Mouse (Mus musculus): ENCODE measurements around the gene Sp1. TPM values are rescaled to one million over a fixed set of nuclear protein-coding genes. Genes with fewer than 3 reads are reported as not detected.

Gene Sp1
- polyA plus RNA-seq, 1 experiment from 2014 or later = 10.8 TPM

DNA sequence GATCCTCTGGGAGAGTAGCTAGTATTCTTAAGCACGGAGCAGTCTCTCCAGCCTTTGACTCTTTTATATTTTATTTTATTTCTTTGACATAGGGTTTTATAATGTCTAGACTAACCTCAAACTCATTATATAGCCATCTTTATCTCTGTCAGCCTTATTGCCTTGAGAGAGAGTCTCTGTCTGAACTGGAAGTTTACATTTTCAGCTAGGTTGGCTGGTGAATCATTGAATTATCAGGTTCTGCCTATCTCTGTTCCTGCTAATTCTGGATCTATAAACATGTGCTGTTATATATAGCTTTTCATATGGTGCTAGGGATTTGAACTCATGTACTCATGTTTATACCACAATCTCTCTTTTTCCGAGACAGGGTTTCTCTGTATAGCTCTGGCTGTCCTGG is 11.6 kb downstream of the Sp1 start:
- WGBS = 84% methylated on average over 2 of the region's 2 CpGs
- Histone ChIP-seq H3K9ac (ENCODE audit: low read length) (no peak overlapping the region), H3K4me2 (ENCODE audit: low read depth, low read length) (no peak overlapping the region), H3K27ac (ENCODE audit: low read length) (no peak overlapping the region), H3K27me3 (ENCODE audit: control insufficient read depth, insufficient read depth, low read depth, low read length) (no peaks in the 10 kb centered on the region), H3K36me3 (ENCODE audit: control insufficient read depth, insufficient read depth, low read length) (peaks cover 20% of the 10 kb centered on the region), H3K4me1 (replicated peaks; ENCODE audit: control insufficient read depth, insufficient read depth, low read length) (no peaks in the 10 kb centered on the region), H3K4me3 (ENCODE audit: low read length) (no peak overlapping the region), H3K9me3 (ENCODE audit: control insufficient read depth, low read length) (no peaks in the 10 kb centered on the region)
- ATAC-seq (ENCODE audit: low read depth) = no peak

DNA sequence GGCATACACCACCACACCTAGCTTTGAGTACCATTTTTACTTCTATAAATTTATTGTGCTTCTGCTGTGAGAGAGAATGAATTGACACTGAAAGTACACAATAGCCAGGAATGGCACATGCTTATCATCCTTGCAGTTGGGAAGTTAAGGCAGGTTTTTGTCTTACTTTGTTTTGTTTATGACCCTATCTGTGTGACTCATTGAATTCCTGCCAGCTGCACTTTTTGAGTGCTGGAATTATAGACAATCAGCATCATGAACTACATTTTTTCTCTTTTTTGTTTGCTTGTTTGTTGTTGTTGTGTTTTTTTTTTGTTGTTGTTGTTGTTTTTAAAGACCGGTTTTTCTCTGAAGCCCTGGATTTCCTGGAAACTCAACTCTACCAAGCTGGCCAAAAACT is 15.0 kb downstream of the Sp1 start:
- H3K27ac ChIP-seq (ENCODE audit: low read length) = no peak overlapping the region
- H3K27me3 ChIP-seq (ENCODE audit: control insufficient read depth, insufficient read depth, low read depth, low read length) = no peaks in the 10 kb centered on the region
- H3K4me3 ChIP-seq (ENCODE audit: low read length) = no peak overlapping the region
- peaks cover 14% of the 10 kb centered on the region for H3K36me3 ChIP-seq (ENCODE audit: control insufficient read depth, insufficient read depth, low read length)
- H3K9me3 ChIP-seq (ENCODE audit: control insufficient read depth, low read length) = no peaks in the 10 kb centered on the region
- no peak overlapping the region for H3K4me2 ChIP-seq (ENCODE audit: low read depth, low read length)
- no peak for ATAC-seq (ENCODE audit: low read depth)
- H3K9ac ChIP-seq (ENCODE audit: low read length) = no peak overlapping the region
- no peaks in the 10 kb centered on the region for H3K4me1 ChIP-seq (replicated peaks; ENCODE audit: control insufficient read depth, insufficient read depth, low read length)
- WGBS = 33% methylated on average over 1 of the region's 1 CpGs

DNA sequence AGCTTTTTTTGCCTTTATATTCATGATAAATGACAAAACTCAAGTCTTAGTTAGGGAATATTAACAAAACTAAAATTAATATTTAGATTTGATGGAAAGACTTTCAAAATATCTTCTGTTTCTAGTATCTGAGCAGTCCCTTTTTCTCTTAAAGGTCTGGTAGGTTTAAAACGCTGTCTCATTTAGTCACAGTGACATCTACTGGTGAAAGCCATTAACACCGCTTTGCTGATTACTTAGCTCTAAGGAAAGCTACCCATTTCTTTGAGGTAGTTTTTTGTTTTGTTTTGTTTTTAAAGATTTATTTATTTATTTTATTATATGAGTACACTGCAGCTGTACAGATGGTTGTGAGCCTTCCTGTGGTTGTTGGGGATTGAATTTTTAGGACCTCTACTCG is 15.5 kb downstream of the Sp1 start:
- Histone ChIP-seq H3K4me3 (ENCODE audit: low read length) (no peak overlapping the region), H3K27me3 (ENCODE audit: control insufficient read depth, insufficient read depth, low read depth, low read length) (no peaks in the 10 kb centered on the region), H3K4me2 (ENCODE audit: low read depth, low read length) (no peak overlapping the region), H3K9me3 (ENCODE audit: control insufficient read depth, low read length) (no peaks in the 10 kb centered on the region), H3K9ac (ENCODE audit: low read length) (no peak overlapping the region), H3K36me3 (ENCODE audit: control insufficient read depth, insufficient read depth, low read length) (peaks cover 17% of the 10 kb centered on the region), H3K4me1 (replicated peaks; ENCODE audit: control insufficient read depth, insufficient read depth, low read length) (no peaks in the 10 kb centered on the region), H3K27ac (ENCODE audit: low read length) (no peak overlapping the region)
- WGBS = 54% methylated on average over 3 of the region's 3 CpGs
- ATAC-seq (ENCODE audit: low read depth) = no peak

DNA sequence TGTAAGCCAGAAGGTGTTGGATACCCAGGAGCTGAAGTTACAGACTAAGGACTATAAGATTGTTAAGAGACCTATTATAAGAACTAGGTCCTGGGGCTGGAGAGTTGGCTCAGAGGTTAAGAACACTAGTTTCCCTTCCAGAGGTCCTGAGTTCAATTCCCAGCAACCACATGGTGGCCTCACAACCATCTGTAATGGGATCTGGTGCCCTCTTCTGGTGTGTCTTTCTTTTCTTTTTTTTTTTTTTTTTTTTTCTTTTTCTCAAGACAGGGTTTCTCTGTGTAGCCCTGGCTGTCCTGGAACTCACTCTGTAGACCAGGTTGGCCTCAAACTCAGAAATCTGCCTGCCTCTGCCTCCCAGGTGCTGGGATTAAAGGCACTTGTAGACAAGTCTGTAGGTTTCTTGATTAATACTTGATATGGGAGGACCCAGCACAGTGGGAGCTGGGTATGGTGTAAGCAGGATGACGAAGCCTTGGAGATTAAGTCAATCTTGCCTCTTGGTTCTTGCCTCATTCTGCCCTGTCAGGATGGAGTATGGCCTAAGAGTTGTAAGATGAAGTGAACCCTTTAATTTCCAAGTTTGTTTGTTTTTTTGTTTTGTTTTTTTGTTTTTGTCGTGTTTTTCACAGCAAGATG is 17.8 kb downstream of the Sp1 start:
- Histone ChIP-seq H3K36me3 (ENCODE audit: control insufficient read depth, insufficient read depth, low read length) (peaks cover 26% of the 10 kb centered on the region), H3K9me3 (ENCODE audit: control insufficient read depth, low read length) (no peaks in the 10 kb centered on the region), H3K9ac (ENCODE audit: low read length) (no peak overlapping the region), H3K27ac (ENCODE audit: low read length) (no peak overlapping the region), H3K4me2 (ENCODE audit: low read depth, low read length) (no peak overlapping the region), H3K27me3 (ENCODE audit: control insufficient read depth, insufficient read depth, low read depth, low read length) (no peaks in the 10 kb centered on the region), H3K4me1 (replicated peaks; ENCODE audit: control insufficient read depth, insufficient read depth, low read length) (no peaks in the 10 kb centered on the region), H3K4me3 (ENCODE audit: low read length) (no peak overlapping the region)
- 95% methylated on average over 2 of the region's 2 CpGs for WGBS
- no peak for ATAC-seq (ENCODE audit: low read depth)

DNA sequence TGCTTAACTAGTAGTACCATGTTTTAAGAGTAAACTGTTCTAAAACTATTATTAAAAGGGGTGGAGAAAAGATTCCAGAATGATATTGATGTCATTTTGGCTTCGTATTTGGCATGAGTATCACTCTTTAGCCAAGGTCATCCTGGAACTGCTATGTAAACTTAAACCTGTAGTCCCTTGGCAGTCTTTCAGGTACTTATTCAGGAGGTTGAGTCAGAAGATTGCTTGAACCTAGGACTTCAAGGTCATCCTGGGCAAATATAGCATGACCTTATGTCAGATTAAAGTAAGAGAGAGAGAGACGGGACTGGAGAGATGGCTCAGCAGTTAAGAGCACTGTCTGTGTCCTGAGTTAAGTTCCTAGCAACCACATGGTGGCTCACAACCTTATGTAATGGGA is 18.7 kb downstream of the Sp1 start:
- Histone ChIP-seq H3K9me3 (ENCODE audit: control insufficient read depth, low read length) (no peaks in the 10 kb centered on the region), H3K36me3 (ENCODE audit: control insufficient read depth, insufficient read depth, low read length) (peaks cover 27% of the 10 kb centered on the region)
- 82% methylated on average over 2 of the region's 2 CpGs for WGBS

DNA sequence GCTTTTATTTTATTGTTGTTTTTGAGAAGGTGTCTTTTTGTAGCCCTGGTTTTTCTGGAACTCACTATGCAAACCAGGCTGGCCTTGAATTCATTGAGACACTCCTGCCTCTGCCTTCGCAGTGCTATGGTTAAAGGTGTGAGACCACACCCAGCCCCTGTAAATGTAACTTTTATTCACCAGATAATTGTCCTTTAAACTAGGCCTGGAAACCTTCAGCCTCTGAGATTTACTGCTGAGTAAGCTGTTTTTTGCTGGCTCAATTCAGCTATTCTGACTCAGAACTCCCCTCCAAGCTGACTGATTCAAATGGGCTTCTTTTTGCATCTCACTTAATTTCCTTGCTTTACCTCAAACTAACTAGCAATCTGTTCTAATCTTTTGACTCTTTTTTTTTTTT is 21.0 kb downstream of the Sp1 start:
- H3K9me3 ChIP-seq (ENCODE audit: control insufficient read depth, low read length) = no peaks in the 10 kb centered on the region
- H3K27ac ChIP-seq (ENCODE audit: low read length) = no peak overlapping the region
- H3K36me3 ChIP-seq (ENCODE audit: control insufficient read depth, insufficient read depth, low read length) = peaks cover 41% of the 10 kb centered on the region
- no peaks in the 10 kb centered on the region for H3K27me3 ChIP-seq (ENCODE audit: control insufficient read depth, insufficient read depth, low read depth, low read length)
- H3K4me1 ChIP-seq (replicated peaks; ENCODE audit: control insufficient read depth, insufficient read depth, low read length) = no peaks in the 10 kb centered on the region
- H3K9ac ChIP-seq (ENCODE audit: low read length) = no peak overlapping the region
- H3K4me2 ChIP-seq (ENCODE audit: low read depth, low read length) = no peak overlapping the region
- no peak overlapping the region for H3K4me3 ChIP-seq (ENCODE audit: low read length)
- ATAC-seq (ENCODE audit: low read depth) = no peak
- 96% methylated on average over 1 of the region's 1 CpGs for WGBS

More for the DNA sequence above, 18.7 kb downstream of the Sp1 start:
- Histone ChIP-seq H3K27ac (ENCODE audit: low read length) (no peak overlapping the region), H3K4me1 (replicated peaks; ENCODE audit: control insufficient read depth, insufficient read depth, low read length) (no peaks in the 10 kb centered on the region), H3K9ac (ENCODE audit: low read length) (no peak overlapping the region), H3K4me3 (ENCODE audit: low read length) (no peak overlapping the region), H3K27me3 (ENCODE audit: control insufficient read depth, insufficient read depth, low read depth, low read length) (no peaks in the 10 kb centered on the region), H3K4me2 (ENCODE audit: low read depth, low read length) (no peak overlapping the region)
- no peak for ATAC-seq (ENCODE audit: low read depth)

DNA sequence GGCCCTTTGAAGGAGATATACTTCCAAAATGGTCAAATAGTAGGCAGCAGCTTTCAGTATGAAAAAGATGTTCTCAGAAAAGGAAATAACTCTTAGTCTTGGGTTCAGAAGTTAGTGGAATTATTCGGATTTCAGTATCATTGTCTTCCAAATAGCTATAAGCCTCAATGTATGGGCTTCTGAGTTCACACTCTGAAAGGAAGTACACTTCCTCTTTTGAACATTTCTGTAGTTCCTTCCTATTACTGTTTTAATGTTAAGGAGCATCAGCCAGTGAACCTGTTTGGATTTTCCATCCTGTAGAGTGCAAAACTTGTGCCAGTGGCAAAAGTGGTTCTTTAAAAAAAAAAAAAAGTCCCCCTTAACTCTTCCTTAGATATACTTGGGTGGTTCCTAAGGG is 26.1 kb downstream of the Sp1 start:
- H3K27ac ChIP-seq (ENCODE audit: low read length) = no peak overlapping the region
- no peaks in the 10 kb centered on the region for H3K27me3 ChIP-seq (ENCODE audit: control insufficient read depth, insufficient read depth, low read depth, low read length)
- no peak overlapping the region for H3K9ac ChIP-seq (ENCODE audit: low read length)
- no peak overlapping the region for H3K4me2 ChIP-seq (ENCODE audit: low read depth, low read length)
- H3K9me3 ChIP-seq (ENCODE audit: control insufficient read depth, low read length) = no peaks in the 10 kb centered on the region
- no peak for ATAC-seq (ENCODE audit: low read depth)
- no peak overlapping the region for H3K4me3 ChIP-seq (ENCODE audit: low read length)
- peaks cover 44% of the 10 kb centered on the region for H3K36me3 ChIP-seq (ENCODE audit: control insufficient read depth, insufficient read depth, low read length)
- WGBS = 80% methylated on average over 1 of the region's 1 CpGs
- no peaks in the 10 kb centered on the region for H3K4me1 ChIP-seq (replicated peaks; ENCODE audit: control insufficient read depth, insufficient read depth, low read length)

DNA sequence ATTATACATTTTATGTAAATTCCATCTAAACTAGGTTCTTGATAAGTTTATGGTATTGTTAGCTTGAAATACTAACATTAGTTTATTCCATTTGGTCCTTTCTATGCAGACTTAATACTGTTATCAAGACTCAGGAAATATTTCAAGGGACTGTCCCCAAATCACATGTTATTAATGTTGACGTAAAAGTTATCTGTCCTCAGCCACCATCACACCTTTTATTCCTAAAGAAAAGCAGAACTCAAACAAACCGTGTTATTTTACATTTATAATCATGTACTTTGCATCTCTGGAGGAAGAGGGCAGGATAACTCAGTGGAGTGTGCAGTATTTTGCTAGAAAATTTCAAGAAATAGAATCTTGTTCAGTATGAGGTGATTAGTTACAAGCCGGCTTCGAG is 27.2 kb downstream of the Sp1 start:
- Histone ChIP-seq H3K4me3 (ENCODE audit: low read length) (no peak overlapping the region), H3K4me1 (replicated peaks; ENCODE audit: control insufficient read depth, insufficient read depth, low read length) (no peaks in the 10 kb centered on the region), H3K9ac (ENCODE audit: low read length) (no peak overlapping the region), H3K36me3 (ENCODE audit: control insufficient read depth, insufficient read depth, low read length) (peaks cover 41% of the 10 kb centered on the region), H3K27me3 (ENCODE audit: control insufficient read depth, insufficient read depth, low read depth, low read length) (no peaks in the 10 kb centered on the region), H3K9me3 (ENCODE audit: control insufficient read depth, low read length) (no peaks in the 10 kb centered on the region), H3K4me2 (ENCODE audit: low read depth, low read length) (no peak overlapping the region), H3K27ac (ENCODE audit: low read length) (no peak overlapping the region)
- WGBS = 89% methylated on average over 4 of the region's 4 CpGs
- ATAC-seq (ENCODE audit: low read depth) = no peak

DNA sequence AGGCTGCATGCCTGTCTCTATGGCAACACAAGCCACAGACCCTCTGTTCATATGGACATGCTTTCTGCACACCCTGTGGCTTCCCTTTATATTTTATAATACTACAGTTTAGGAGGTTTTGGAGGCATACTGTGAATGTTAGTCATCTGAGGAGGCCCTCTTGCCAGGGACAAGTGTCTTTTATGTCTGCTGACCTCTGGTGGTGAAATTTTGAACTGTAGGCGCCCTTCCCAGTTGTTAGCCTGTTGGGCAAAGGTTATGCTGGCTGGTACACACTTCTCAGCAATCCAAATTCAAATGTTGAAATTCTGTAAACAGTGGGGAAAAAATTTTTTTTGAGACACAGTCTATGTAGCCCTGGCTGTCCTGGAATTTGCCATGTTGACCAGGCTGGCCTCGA is 36.5 kb downstream of the Sp1 start:
- peak; percentile 51; the same call in 1 of the 2 replicates for ATAC-seq (ENCODE audit: low read depth)
- no peak overlapping the region for H3K27ac ChIP-seq (ENCODE audit: low read length)
- WGBS = 46% methylated on average over 2 of the region's 2 CpGs

DNA sequence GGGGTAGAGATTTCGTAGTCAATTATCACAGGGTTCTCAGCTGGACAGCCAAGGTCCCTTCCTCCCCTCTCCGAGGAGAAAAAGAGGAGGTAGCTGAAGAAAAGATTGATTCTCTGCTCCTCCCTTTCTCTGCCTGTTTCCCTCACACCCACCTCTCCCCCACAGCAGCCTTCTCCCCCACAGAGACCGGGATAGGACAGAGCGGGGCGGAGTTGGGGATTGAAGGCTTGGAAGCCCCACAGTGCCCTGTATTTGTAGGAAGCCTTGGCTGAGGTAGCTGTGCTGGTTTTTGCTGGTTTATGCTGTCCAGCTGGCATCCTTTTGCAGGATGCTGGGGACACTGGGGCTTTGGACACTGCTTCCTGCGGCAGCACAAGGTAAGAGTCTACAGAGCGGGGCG is 39.2 kb downstream of the Sp1 start, which contains the start of gene Amhr2:
Gene Amhr2 (plus strand): TSS at position 222 of the 400 bp plus-strand sequence.
- ATAC-seq (ENCODE audit: low read depth) = 0 out of 2 replicates have a peak, but pooled peaks have one; percentile 10
- WGBS = 42% methylated on average over 8 of the region's 8 CpGs
- no peak within 1 kb of the TSS for H3K9ac ChIP-seq (ENCODE audit: low read length)

More for the DNA sequence above, 36.5 kb downstream of the Sp1 start:
- Histone ChIP-seq H3K36me3 (ENCODE audit: control insufficient read depth, insufficient read depth, low read length) (no peaks in the 10 kb centered on the region), H3K4me3 (ENCODE audit: low read length) (no peak overlapping the region), H3K4me2 (ENCODE audit: low read depth, low read length) (no peak overlapping the region), H3K9ac (ENCODE audit: low read length) (no peak overlapping the region), H3K9me3 (ENCODE audit: control insufficient read depth, low read length) (no peaks in the 10 kb centered on the region), H3K27me3 (ENCODE audit: control insufficient read depth, insufficient read depth, low read depth, low read length) (no peaks in the 10 kb centered on the region), H3K4me1 (replicated peaks; ENCODE audit: control insufficient read depth, insufficient read depth, low read length) (no peaks in the 10 kb centered on the region)

More for the DNA sequence above, 39.2 kb downstream of the Sp1 start, which contains the start of gene Amhr2:
- H3K4me1 ChIP-seq (replicated peaks; ENCODE audit: control insufficient read depth, insufficient read depth, low read length) = no peaks in the 10 kb centered on the region
- no peaks in the 10 kb centered on the region for H3K36me3 ChIP-seq (ENCODE audit: control insufficient read depth, insufficient read depth, low read length)
- no peaks in the 10 kb centered on the region for H3K9me3 ChIP-seq (ENCODE audit: control insufficient read depth, low read length)
- H3K4me2 ChIP-seq (ENCODE audit: low read depth, low read length) = no peak within 1 kb of the TSS
- no peak within 1 kb of the TSS for H3K27ac ChIP-seq (ENCODE audit: low read length)
- H3K4me3 ChIP-seq (ENCODE audit: low read length) = no peak within 1 kb of the TSS
- H3K27me3 ChIP-seq (ENCODE audit: control insufficient read depth, insufficient read depth, low read depth, low read length) = no peaks in the 10 kb centered on the region
